Mouse (Mus musculus) ES-Bruce4 (cell line): ENCODE measurements around the gene Rnf34. TPM values are rescaled to one million over a fixed set of nuclear protein-coding genes. Genes with fewer than 3 reads are reported as not detected.

Experiments used
- H3K27ac ChIP-seq: 2 replicates; pipeline ENCODE4 v1.5.1; 2012; ENCODE audit warnings: low read length, inconsistent platforms; ENCODE audit not compliant: insufficient read depth
- H3K27me3 ChIP-seq: 2 replicates; pipeline ENCODE4 v1.6.1; 2012; ENCODE audit warnings: mild to moderate bottlenecking, low read length, inconsistent platforms; ENCODE audit not compliant: control insufficient read depth, poor library complexity, insufficient read depth, severe bottlenecking
- H3K36me3 ChIP-seq: 2 replicates; pipeline ENCODE4 v1.6.1; 2012; ENCODE audit warnings: inconsistent platforms, mild to moderate bottlenecking, low read length, moderate library complexity; ENCODE audit not compliant: control insufficient read depth, poor library complexity, insufficient read depth, severe bottlenecking
- H3K4me1 ChIP-seq: one replicate; pipeline ENCODE4 v1.8.1; 2011; ENCODE audit warnings: low read length; ENCODE audit not compliant: control insufficient read depth, insufficient read depth
- H3K4me3 ChIP-seq: 2 replicates; pipeline ENCODE4 v1.5.1; 2011; ENCODE audit warnings: low read depth, mild to moderate bottlenecking, low read length
- H3K9ac ChIP-seq: 2 replicates; pipeline ENCODE4 v1.6.1; 2012; ENCODE audit warnings: low read depth, mild to moderate bottlenecking, inconsistent platforms; ENCODE audit not compliant: poor library complexity, severe bottlenecking
- H3K9me3 ChIP-seq: replicated peaks from 2 replicates; pipeline ENCODE4 v1.6.1; 2012; ENCODE audit warnings: mild to moderate bottlenecking, low read length, inconsistent platforms; ENCODE audit not compliant: control insufficient read depth, poor library complexity, insufficient read depth, severe bottlenecking
- CTCF ChIP-seq: IDR thresholded peaks from one replicate; pipeline ENCODE4 v1.8.1; 2011; ENCODE audit warnings: low read depth, low read length
- EP300 ChIP-seq: IDR thresholded peaks from 2 replicates; pipeline ENCODE4 v1.6.1; 2011; ENCODE audit warnings: low read depth, low read length; ENCODE audit not compliant: insufficient read depth
- POLR2A ChIP-seq: IDR thresholded peaks from one replicate; pipeline ENCODE4 v1.8.1; 2011; ENCODE audit warnings: low read length; ENCODE audit not compliant: insufficient read depth
- polyA plus RNA-seq: library from polyadenylated mRNA; stranded (reverse); fragments of >200 nt; gene quantifications from 2 replicates; pipeline ENCODE4 v1.2.4, GENCODE M21; 2011; ENCODE audit warnings: low read depth; ENCODE audit not compliant: missing spikeins, insufficient read depth, insufficient read length

Rnf34 gene
- polyA plus RNA-seq, 1 experiment, result 28.5 TPM

DNA sequence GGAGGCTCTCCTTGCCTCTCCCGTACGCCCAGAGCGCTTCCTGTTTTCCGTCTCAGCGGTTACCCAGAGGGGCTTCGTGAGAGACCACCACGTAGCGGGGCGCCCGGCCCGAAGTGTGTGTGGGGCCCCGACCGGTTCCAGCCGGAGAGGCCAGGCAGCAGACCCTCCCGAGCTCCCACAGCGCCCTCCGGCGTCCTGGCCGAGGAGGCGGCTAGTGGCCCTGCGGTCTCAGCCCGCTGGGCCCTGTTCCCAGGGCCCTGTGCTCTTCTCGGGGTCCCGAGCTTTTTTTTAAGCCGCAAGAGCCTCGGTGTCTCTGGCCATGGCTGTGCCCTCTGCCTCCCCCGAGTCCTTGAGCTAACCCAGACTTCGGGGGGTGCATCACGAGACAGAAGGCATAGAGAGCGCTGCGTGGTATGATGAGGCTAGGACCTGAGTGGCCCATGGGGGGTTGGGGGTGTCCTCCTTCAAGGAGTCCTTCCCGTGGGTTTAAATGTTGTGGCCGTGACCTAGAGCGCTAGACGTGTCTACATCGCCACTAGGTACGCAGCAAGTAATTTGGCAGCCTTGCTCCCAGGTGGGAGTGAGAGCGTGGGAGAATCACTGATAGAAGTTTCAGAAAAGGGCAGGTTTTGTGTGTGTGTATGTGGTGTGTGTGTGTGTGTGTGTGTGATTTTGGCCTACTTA lies 613 bp downstream of the Rnf34 start:
- H3K27me3 ChIP-seq, result no peaks in the 10 kb centered on the region
- no peaks in the 10 kb centered on the region for H3K9me3 ChIP-seq
- peak overlapping the region; percentile 86 for H3K9ac ChIP-seq
- H3K36me3 ChIP-seq, result no peaks in the 10 kb centered on the region
- 0 out of 2 replicates have a peak overlapping the region, but pooled peaks have one; percentile 15 for H3K27ac ChIP-seq
- TF ChIP-seq EP300 (0 out of 2 replicates have a peak, but pooled peaks have one; percentile 1), POLR2A (no peak), CTCF (peak; percentile 30)
- H3K4me1 ChIP-seq, result peaks cover 3% of the 10 kb centered on the region
- H3K4me3 ChIP-seq, result peak overlapping the region; percentile 78

DNA sequence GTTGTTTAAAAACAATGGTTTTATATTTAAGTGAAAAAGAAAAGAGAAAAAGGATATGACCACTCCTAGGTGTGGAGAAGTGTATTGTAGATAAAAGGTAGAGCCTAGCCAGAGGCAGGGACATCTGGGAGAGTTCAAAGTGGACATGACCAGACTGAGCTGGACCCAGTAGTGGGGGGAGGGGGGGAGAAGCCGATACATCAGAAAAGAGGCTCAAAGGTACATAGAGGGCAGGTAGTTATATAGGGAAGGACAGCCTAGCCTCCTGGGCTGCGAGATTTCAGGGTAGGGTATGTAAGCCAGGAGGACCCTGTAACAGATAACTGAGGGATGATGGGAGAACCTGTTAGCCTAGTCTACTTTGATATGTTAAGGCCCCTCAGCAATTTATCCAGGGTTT lies 2.8 kb downstream of the Rnf34 start:
- no peaks in the 10 kb centered on the region; the same call in 1 of the 2 replicates for H3K36me3 ChIP-seq
- H3K27ac ChIP-seq, result no peak overlapping the region
- H3K9me3 ChIP-seq, result no peaks in the 10 kb centered on the region
- no peak for TF ChIP-seq EP300
- TF ChIP-seq POLR2A, result no peak
- no peak for TF ChIP-seq CTCF
- H3K27me3 ChIP-seq, result no peaks in the 10 kb centered on the region
- H3K9ac ChIP-seq, result no peak overlapping the region
- H3K4me1 ChIP-seq, result peaks cover 3% of the 10 kb centered on the region
- H3K4me3 ChIP-seq, result no peak overlapping the region

DNA sequence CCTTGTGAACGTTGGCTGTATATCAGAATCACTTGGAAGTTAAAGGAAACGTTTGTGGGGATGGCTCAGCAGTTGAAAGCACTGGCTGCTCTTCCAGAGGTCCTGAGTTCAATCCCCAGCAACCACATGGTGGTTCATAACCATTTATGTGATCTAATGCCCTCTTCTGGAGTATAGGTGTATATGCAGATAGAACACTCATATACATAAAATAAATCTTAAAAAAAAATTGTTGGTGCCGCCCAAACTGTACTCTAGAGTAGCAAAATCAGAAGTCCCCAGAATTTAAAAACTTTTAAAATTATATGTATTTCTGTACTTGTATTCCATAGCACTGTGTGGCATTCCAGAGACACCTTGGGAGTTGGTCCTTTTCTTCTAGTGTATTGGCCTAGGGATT lies 6.0 kb downstream of the Rnf34 start:
- TF ChIP-seq EP300, result no peak

DNA sequence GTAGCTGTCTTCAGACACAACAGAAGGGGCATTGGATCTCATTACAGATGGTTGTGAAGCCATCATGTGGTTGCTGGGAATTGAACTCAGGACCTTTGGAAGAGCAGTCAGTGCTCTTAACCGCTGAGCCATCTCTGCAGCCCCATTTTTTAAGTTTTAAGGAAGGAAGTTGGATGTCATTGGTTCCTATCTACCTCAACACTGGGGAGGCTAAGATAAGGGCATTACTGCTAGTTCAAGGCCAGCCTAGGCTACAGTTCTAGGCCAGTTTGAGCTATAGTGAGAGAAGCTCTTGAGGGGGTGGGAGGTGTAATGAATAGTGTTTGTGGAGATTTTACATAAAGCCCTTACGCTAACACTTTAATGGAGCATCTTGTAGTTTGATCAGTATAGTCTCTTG lies 13.2 kb downstream of the Rnf34 start:
- TF ChIP-seq CTCF (no peak), EP300 (no peak), POLR2A (no peak)
- H3K9ac ChIP-seq, result no peak overlapping the region
- H3K36me3 ChIP-seq, result peaks cover 39% of the 10 kb centered on the region
- no peaks in the 10 kb centered on the region for H3K4me1 ChIP-seq
- no peak overlapping the region for H3K27ac ChIP-seq
- no peaks in the 10 kb centered on the region for H3K27me3 ChIP-seq
- no peak overlapping the region for H3K4me3 ChIP-seq
- H3K9me3 ChIP-seq, result no peaks in the 10 kb centered on the region

More for the DNA sequence above, 6.0 kb downstream of the Rnf34 start:
- Histone ChIP-seq H3K36me3 (no peaks in the 10 kb centered on the region; the same call in 1 of the 2 replicates), H3K9ac (no peak overlapping the region), H3K4me3 (no peak overlapping the region), H3K4me1 (peaks cover 3% of the 10 kb centered on the region), H3K27me3 (no peaks in the 10 kb centered on the region), H3K9me3 (no peaks in the 10 kb centered on the region), H3K27ac (no peak overlapping the region)

DNA sequence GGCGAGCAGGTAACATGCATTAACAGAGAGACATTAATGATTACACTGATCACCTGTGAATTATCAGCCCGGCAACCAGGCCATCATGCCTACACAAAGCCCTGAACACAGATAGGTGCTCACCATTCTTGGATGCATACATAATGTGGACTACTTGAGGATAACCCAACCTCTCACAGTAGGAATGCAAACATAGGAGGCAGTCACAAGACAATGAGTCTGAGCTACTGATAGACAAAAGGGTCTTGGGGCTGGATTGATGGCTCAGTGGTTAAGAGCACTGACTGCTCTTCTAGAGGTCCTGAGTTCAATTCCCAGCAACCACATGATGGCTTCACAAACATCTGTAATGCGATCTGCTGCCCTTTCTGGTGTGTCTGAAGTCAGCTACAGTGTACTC lies 22.8 kb downstream of the Rnf34 start:
- TF ChIP-seq POLR2A, result no peak
- TF ChIP-seq EP300, result no peak
- no peaks in the 10 kb centered on the region for H3K9me3 ChIP-seq
- H3K27me3 ChIP-seq, result no peaks in the 10 kb centered on the region
- no peak overlapping the region for H3K9ac ChIP-seq
- peak overlapping the region; percentile 51 for H3K27ac ChIP-seq
- H3K36me3 ChIP-seq, result peaks cover 52% of the 10 kb centered on the region
- no peaks in the 10 kb centered on the region for H3K4me1 ChIP-seq
- no peak overlapping the region for H3K4me3 ChIP-seq

DNA sequence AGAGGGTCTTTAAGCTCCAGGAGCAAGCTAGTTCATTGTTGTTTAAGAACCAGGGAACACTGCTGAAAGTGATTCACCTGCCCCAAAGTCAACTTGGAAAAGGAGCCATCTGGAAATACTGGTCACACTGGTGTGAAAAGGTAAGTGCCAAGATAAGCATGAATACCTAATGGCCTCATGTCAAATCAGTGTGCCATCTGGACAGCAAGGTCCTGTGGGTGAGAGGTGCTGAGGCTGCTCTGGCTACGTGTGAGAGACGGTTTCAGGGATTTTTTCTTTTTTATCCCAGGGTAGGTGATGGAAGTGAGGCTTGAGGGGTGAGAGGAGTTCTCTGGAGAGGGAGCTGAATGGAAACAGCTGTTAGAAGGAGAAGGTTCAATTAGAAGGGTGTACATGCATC lies 23.7 kb downstream of the Rnf34 start:
- H3K4me3 ChIP-seq, result no peak overlapping the region
- H3K27me3 ChIP-seq, result no peaks in the 10 kb centered on the region
- H3K4me1 ChIP-seq, result no peaks in the 10 kb centered on the region
- H3K9me3 ChIP-seq, result no peaks in the 10 kb centered on the region
- peak overlapping the region; percentile 35; the same call in 1 of the 2 replicates for H3K27ac ChIP-seq
- H3K9ac ChIP-seq, result no peak overlapping the region
- TF ChIP-seq CTCF (no peak), EP300 (no peak), POLR2A (no peak)
- H3K36me3 ChIP-seq, result peaks cover 49% of the 10 kb centered on the region
